Mouse (Mus musculus) ES-E14 (cell line): ENCODE data around the gene Fam83e. TPM values are rescaled to one million over a fixed set of nuclear protein-coding genes. Genes with fewer than 3 reads are reported as not detected.

Experiments used
- DNase-seq: peaks from one replicate; pipeline ENCODE4 v3.0.0-alpha.2; 2013; ENCODE audit warnings: low read depth, low spot score
- H3K27ac ChIP-seq: 2 replicates; pipeline ENCODE4 v1.5.1; 2012; ENCODE audit warnings: low read depth, mild to moderate bottlenecking, low read length, moderate library complexity, mixed read lengths; ENCODE audit not compliant: poor library complexity, insufficient read depth, severe bottlenecking
- H3K36me3 ChIP-seq: 2 replicates; pipeline ENCODE4 v1.6.1; 2012; ENCODE audit warnings: mild to moderate bottlenecking, low read length, moderate library complexity, mixed read lengths; ENCODE audit not compliant: control insufficient read depth, poor library complexity, insufficient read depth, severe bottlenecking
- H3K4me1 ChIP-seq, 2 experiments: fragments of 150-350 bp in 1 of 2; sonication (generic) in 1 of 2; 2 replicates each; pipeline ENCODE4 v1.6.1; 2012; ENCODE audit warnings: low read length in 2 of 2, mild to moderate bottlenecking in 1 of 2, mixed read lengths in 1 of 2; ENCODE audit not compliant: control insufficient read depth in 2 of 2, insufficient read depth in 2 of 2, poor library complexity in 1 of 2
- H3K4me3 ChIP-seq, 2 experiments: fragments of 150-350 bp in 1 of 2; sonication (generic) in 1 of 2; 2 replicates each; pipeline ENCODE4 v1.5.1; 2012; ENCODE audit warnings: low read length in 2 of 2, low read depth in 1 of 2, mild to moderate bottlenecking in 1 of 2, mixed read lengths in 1 of 2; ENCODE audit not compliant: insufficient read depth in 1 of 2, poor library complexity in 1 of 2, severe bottlenecking in 1 of 2
- H3K9ac ChIP-seq: 2 replicates; pipeline ENCODE4 v1.6.1; 2012; ENCODE audit warnings: low read depth, mild to moderate bottlenecking, low read length, mixed read lengths; ENCODE audit not compliant: poor library complexity, insufficient read depth, severe bottlenecking
- H3K9me3 ChIP-seq: fragments of 150-350 bp; sonication (generic); 2 replicates; pipeline ENCODE4 v1.6.1; 2012; ENCODE audit warnings: low read depth, mild to moderate bottlenecking, low read length; ENCODE audit not compliant: control insufficient read depth, insufficient read depth
- CHD2 ChIP-seq: IDR thresholded peaks from 2 replicates; pipeline ENCODE4 v1.6.1; 2014; ENCODE audit warnings: mild to moderate bottlenecking, low read depth, low read length, inconsistent platforms
- HCFC1 ChIP-seq: IDR thresholded peaks from 2 replicates; pipeline ENCODE4 v1.6.1; 2012; ENCODE audit warnings: low read length, inconsistent platforms, borderline replicate concordance; ENCODE audit not compliant: insufficient read depth
- MAFK ChIP-seq: IDR thresholded peaks from 2 replicates; pipeline ENCODE4 v1.6.1; 2014; ENCODE audit warnings: mild to moderate bottlenecking, low read depth, low read length, inconsistent platforms; ENCODE audit not compliant: insufficient read depth
- ZC3H11A ChIP-seq: IDR thresholded peaks from 2 replicates; pipeline ENCODE4 v1.6.1; 2012; ENCODE audit warnings: low read depth, mild to moderate bottlenecking, inconsistent platforms, low read length, borderline replicate concordance
- ZNF384 ChIP-seq: IDR thresholded peaks from 2 replicates; pipeline ENCODE4 v1.6.1; 2012; ENCODE audit warnings: low read depth, low read length, inconsistent platforms
- in situ Hi-C, 2 experiments: fragments of 600-800 bp; cut with MboI; formaldehyde crosslinking; loops; one replicate each; pipeline ENCODE4 v1.15.1; 2025; ENCODE audit warnings: low sequenced_read_pairs in 2 of 2, inconsistent platforms in 1 of 2; ENCODE audit not compliant: unreplicated experiment in 2 of 2
- total RNA-seq: library from RNA; depleted of rRNA; stranded (reverse); fragments of 300-350 nt; gene quantifications from 2 replicates; pipeline ENCODE4 v1.2.3, GENCODE M21; 2012

Fam83e gene
- total RNA-seq, 1 experiment: 6.1 TPM

GRCm38 (mm10) chr7:45716952-45717917 is 3.8 kb upstream of the Fam83e start:
- no peak for DNase-seq
- in situ Hi-C loops: no loop called here
- Histone ChIP-seq H3K4me1 (peaks cover 0 to 16% of the 10 kb centered on the region in 2 experiments; a peak in 2 of 4 replicates), H3K36me3 (peaks cover 49% of the 10 kb centered on the region), H3K9ac (peak overlapping the region; percentile 96), H3K9me3 (no peaks in the 10 kb centered on the region), H3K27ac (peak overlapping the region; percentile 55; the same call in 1 of the 2 replicates), H3K4me3 (peak overlapping the region; percentile 87 to 88)
- TF ChIP-seq MAFK (no peak), ZNF384 (no peak), HCFC1 (no peak), CHD2 (no peak), ZC3H11A (no peak)

DNA sequence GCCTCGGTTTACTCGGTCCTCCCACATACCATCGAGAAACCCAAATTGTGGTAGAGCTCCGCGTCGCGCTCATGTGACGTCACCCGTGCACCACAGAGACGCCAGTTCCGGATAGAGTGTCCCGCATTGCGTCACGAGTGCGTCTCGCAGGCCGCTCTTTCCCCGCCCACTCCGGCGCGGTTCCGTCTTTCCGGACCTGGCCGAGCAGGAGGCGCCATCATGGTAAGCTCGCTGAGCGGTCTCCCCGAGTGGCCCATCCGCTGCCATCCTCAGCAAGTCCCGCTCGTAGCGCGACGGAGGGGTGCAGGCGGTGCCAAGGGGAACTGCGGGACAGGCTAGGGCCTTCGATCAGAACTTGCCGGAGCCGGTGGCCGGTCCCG is 3.1 kb upstream of the Fam83e start, which contains the start of gene Sphk2:
Sphk2 (minus strand) TSS at position 85 of the 380 bp plus-strand sequence.
- Histone ChIP-seq H3K27ac (peak within 1 kb of the TSS; percentile 81), H3K9ac (peak within 1 kb of the TSS; percentile 98), H3K36me3 (peaks cover 52% of the 10 kb centered on the region), H3K4me1 (peaks cover 0 to 15% of the 10 kb centered on the region in 2 experiments; a peak in 2 of 4 replicates), H3K9me3 (no peaks in the 10 kb centered on the region), H3K4me3 (peak within 1 kb of the TSS; percentile 88 to 93)
- TF ChIP-seq MAFK (no peak), CHD2 (no peak), ZC3H11A (0 out of 2 replicates have a peak, but pooled peaks have one; percentile 16), ZNF384 (no peak), HCFC1 (peak; percentile 92)
- in situ Hi-C loops: no loop called here
- peak; percentile 98 for DNase-seq

DNA sequence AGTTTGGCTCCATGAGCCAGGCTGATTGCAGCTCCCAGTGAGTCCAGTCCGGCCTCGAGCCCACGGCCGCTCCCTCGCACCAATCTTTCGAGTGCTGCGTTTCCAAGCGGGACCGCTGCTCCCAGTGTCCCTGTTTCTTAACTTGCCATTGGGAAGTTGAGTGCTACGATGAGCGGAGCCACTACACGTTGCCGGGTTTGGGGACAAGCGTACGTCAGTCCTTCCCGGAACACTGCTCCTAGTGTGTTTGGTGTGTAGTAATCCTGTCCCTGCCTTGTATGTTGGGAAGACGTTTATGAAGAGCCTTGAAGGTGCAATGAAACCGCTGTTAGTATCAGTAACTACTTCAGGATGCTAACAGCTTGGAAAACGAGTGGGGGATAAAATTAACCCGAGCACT is 2.7 kb upstream of the Fam83e start:
- no peak for TF ChIP-seq CHD2
- no peak for TF ChIP-seq MAFK
- TF ChIP-seq ZC3H11A: no peak
- TF ChIP-seq HCFC1: no peak
- no peak for TF ChIP-seq ZNF384
- in situ Hi-C loops: no loop called here
- Histone ChIP-seq H3K4me1 (peaks cover 0 to 13% of the 10 kb centered on the region in 2 experiments; a peak in 1 of 4 replicates), H3K9ac (peak overlapping the region; percentile 98), H3K9me3 (no peaks in the 10 kb centered on the region), H3K27ac (peak overlapping the region; percentile 81), H3K36me3 (peaks cover 52% of the 10 kb centered on the region), H3K4me3 (peak overlapping the region; percentile 88 to 93)
- DNase-seq: no peak

DNA sequence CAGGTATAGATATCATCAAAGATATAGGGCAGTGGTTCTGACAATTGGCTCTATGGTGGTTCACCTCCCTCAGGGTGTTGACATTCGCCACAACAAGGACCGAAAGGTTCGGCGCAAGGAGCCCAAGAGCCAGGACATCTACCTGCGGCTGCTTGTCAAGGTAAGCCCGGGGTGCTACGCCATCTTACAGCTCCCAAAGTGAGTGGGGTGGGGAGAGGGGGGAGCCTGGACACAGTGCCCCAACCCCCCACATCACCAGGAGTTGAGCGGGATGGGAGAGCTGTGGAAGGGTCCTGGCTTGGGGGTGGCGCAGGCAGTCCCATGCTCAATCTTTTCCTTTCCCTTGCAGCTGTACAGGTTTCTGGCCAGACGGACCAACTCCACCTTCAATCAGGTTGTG is 1.8 kb upstream of the Fam83e start:
- H3K4me3 ChIP-seq: peak overlapping the region; percentile 88 to 93
- DNase-seq: no peak
- no peaks in the 10 kb centered on the region for H3K9me3 ChIP-seq
- TF ChIP-seq MAFK (no peak), ZC3H11A (no peak), HCFC1 (no peak), ZNF384 (no peak), CHD2 (no peak)
- peaks cover 55% of the 10 kb centered on the region for H3K36me3 ChIP-seq
- H3K27ac ChIP-seq: no peak overlapping the region
- peaks cover 0 to 11% of the 10 kb centered on the region in 2 experiments; a peak in 1 of 4 replicates for H3K4me1 ChIP-seq
- peak overlapping the region; percentile 98 for H3K9ac ChIP-seq
- in situ Hi-C loops: no loop called here
